Mouse (Mus musculus) hindbrain, embryonic 16.5 days (tissue): ENCODE data around the gene Trpm8. TPM values are rescaled to one million over a fixed set of nuclear protein-coding genes. Genes with fewer than 3 reads are reported as not detected.

Experiments used
- ATAC-seq: fragments of 200-750 bp; cut with Nextera tagmentation; 2 replicates; pipeline ENCODE4 v1.8.0; 2017; ENCODE audit warnings: moderate TSS enrichment, moderate library complexity
- H3K27ac ChIP-seq: fragments of 300-500 bp; sonication (generic); 2 replicates; pipeline ENCODE4 v1.5.1; 2014; ENCODE audit warnings: low read depth, mild to moderate bottlenecking, control low read depth, low read length, moderate library complexity
- H3K27me3 ChIP-seq: fragments of 300-500 bp; sonication (generic); replicated peaks from 2 replicates; pipeline ENCODE4 v1.6.1; 2014; ENCODE audit warnings: low read length; ENCODE audit not compliant: control insufficient read depth, insufficient read depth
- H3K36me3 ChIP-seq: fragments of 300-500 bp; sonication (generic); 2 replicates; pipeline ENCODE4 v1.6.1; 2014; ENCODE audit warnings: mild to moderate bottlenecking, low read length, moderate library complexity, mixed read lengths; ENCODE audit not compliant: control insufficient read depth, insufficient read depth
- H3K4me1 ChIP-seq: fragments of 300-500 bp; sonication (generic); 2 replicates; pipeline ENCODE4 v1.6.1; 2014; ENCODE audit warnings: low read depth, low read length; ENCODE audit not compliant: control insufficient read depth, insufficient read depth
- H3K4me2 ChIP-seq: fragments of 300-500 bp; sonication (generic); 2 replicates; pipeline ENCODE4 v1.6.1; 2014; ENCODE audit warnings: mild to moderate bottlenecking, low read length, control low read depth, moderate library complexity
- H3K4me3 ChIP-seq: fragments of 300-500 bp; sonication (generic); 2 replicates; pipeline ENCODE4 v1.5.1; 2014; ENCODE audit warnings: mild to moderate bottlenecking, low read length, control low read depth, moderate library complexity
- H3K9ac ChIP-seq: fragments of 300-500 bp; sonication (generic); 2 replicates; pipeline ENCODE4 v1.6.1; 2014; ENCODE audit warnings: low read depth, mild to moderate bottlenecking, control low read depth, low read length, moderate library complexity
- H3K9me3 ChIP-seq: fragments of 300-500 bp; sonication (generic); 2 replicates; pipeline ENCODE4 v1.6.1; 2014; ENCODE audit warnings: mild to moderate bottlenecking, low read length, moderate library complexity; ENCODE audit not compliant: control insufficient read depth
- WGBS: fragments of 180-500 bp; shearing (Covaris S2); extraction: QIAGEN DNeasy Blood & Tissue Kit; methylation state at CpG from one replicate; pipeline ENCODE4 v1.1.7; 2014; 5-methylcytosine and 5-hydroxymethylcytosine counted together
- polyA plus RNA-seq: library from polyadenylated mRNA; unstranded; fragments of >200 nt; fragmentation: Nextera tagmentation; extraction: Ambion mirVana; gene quantifications from 2 replicates; pipeline ENCODE4 v1.2.1, GENCODE M21; 2015

The Trpm8 gene
- polyA plus RNA-seq, 1 experiment from 2014 or later = 0.10 TPM

GRCm38 (mm10) chr1:88412013-88412412, 134.6 kb downstream of the Trpm8 start:
- Histone ChIP-seq H3K27ac (no peak overlapping the region), H3K27me3 (no peaks in the 10 kb centered on the region), H3K36me3 (no peaks in the 10 kb centered on the region), H3K9ac (no peak overlapping the region), H3K4me1 (peaks cover 3% of the 10 kb centered on the region), H3K4me3 (no peak overlapping the region), H3K4me2 (no peak overlapping the region), H3K9me3 (no peaks in the 10 kb centered on the region)
- WGBS = 38% methylated on average over 5 of the region's 5 CpGs
- ATAC-seq = no peak

GRCm38 (mm10) chr1:88418943-88419342, 141.5 kb downstream of the Trpm8 start:
- Histone ChIP-seq H3K27ac (no peak overlapping the region), H3K27me3 (no peaks in the 10 kb centered on the region), H3K9me3 (no peaks in the 10 kb centered on the region), H3K4me2 (no peak overlapping the region), H3K4me1 (no peaks in the 10 kb centered on the region), H3K9ac (no peak overlapping the region), H3K36me3 (no peaks in the 10 kb centered on the region), H3K4me3 (no peak overlapping the region)
- WGBS = 95% methylated on average over 2 of the region's 2 CpGs
- no peak for ATAC-seq

GRCm38 (mm10) chr1:88422045-88422444, 144.6 kb downstream of the Trpm8 start:
- Histone ChIP-seq H3K4me2 (no peak overlapping the region), H3K36me3 (no peaks in the 10 kb centered on the region), H3K9ac (no peak overlapping the region), H3K9me3 (no peaks in the 10 kb centered on the region), H3K4me3 (no peak overlapping the region), H3K4me1 (no peaks in the 10 kb centered on the region), H3K27ac (no peak overlapping the region), H3K27me3 (no peaks in the 10 kb centered on the region)
- 88% methylated on average over 10 of the region's 10 CpGs for WGBS
- no peak for ATAC-seq

GRCm38 (mm10) chr1:88422846-88423395, 145.5 kb downstream of the Trpm8 start:
- WGBS = 73% methylated on average over 7 of the region's 7 CpGs
- no peaks in the 10 kb centered on the region for H3K36me3 ChIP-seq
- H3K27ac ChIP-seq = no peak overlapping the region
- H3K9me3 ChIP-seq = no peaks in the 10 kb centered on the region
- H3K9ac ChIP-seq = no peak overlapping the region
- no peak overlapping the region for H3K4me2 ChIP-seq
- H3K4me3 ChIP-seq = no peak overlapping the region
- H3K4me1 ChIP-seq = no peaks in the 10 kb centered on the region
- ATAC-seq = no peak
- no peaks in the 10 kb centered on the region for H3K27me3 ChIP-seq

- ATAC-seq = peak; percentile 81
- peak overlapping the region; percentile 18; the same call in 1 of the 2 replicates for H3K9ac ChIP-seq
- H3K4me3 ChIP-seq = no peak overlapping the region
- H3K27ac ChIP-seq = no peak overlapping the region
- WGBS = 24% methylated on average over 8 of the region's 8 CpGs
- no peaks in the 10 kb centered on the region for H3K9me3 ChIP-seq
- H3K4me1 ChIP-seq = no peaks in the 10 kb centered on the region
- no peaks in the 10 kb centered on the region for H3K36me3 ChIP-seq
- H3K27me3 ChIP-seq = no peaks in the 10 kb centered on the region
- no peak overlapping the region for H3K4me2 ChIP-seq
Observed at GRCm38 (mm10) chr1:88424602-88425252, 147.3 kb downstream of the Trpm8 start.

GRCm38 (mm10) chr1:88427987-88428741, 150.7 kb downstream of the Trpm8 start:
- H3K27ac ChIP-seq = no peak overlapping the region
- ATAC-seq = no peak
- no peak overlapping the region for H3K4me2 ChIP-seq
- no peak overlapping the region for H3K9ac ChIP-seq
- 71% methylated on average over 11 of the region's 11 CpGs for WGBS
- no peaks in the 10 kb centered on the region for H3K36me3 ChIP-seq
- H3K9me3 ChIP-seq = no peaks in the 10 kb centered on the region
- no peaks in the 10 kb centered on the region for H3K4me1 ChIP-seq
- no peak overlapping the region for H3K4me3 ChIP-seq
- no peaks in the 10 kb centered on the region for H3K27me3 ChIP-seq

GRCm38 (mm10) chr1:88429413-88429812, 152.0 kb downstream of the Trpm8 start:
- 44% methylated on average over 1 of the region's 1 CpGs for WGBS
- no peaks in the 10 kb centered on the region for H3K36me3 ChIP-seq
- no peaks in the 10 kb centered on the region for H3K9me3 ChIP-seq
- no peak overlapping the region for H3K27ac ChIP-seq
- H3K9ac ChIP-seq = no peak overlapping the region
- H3K4me2 ChIP-seq = no peak overlapping the region
- H3K4me3 ChIP-seq = no peak overlapping the region
- no peaks in the 10 kb centered on the region for H3K4me1 ChIP-seq
- ATAC-seq = peak; percentile 67
- H3K27me3 ChIP-seq = no peaks in the 10 kb centered on the region

GRCm38 (mm10) chr1:88431262-88431661, 153.8 kb downstream of the Trpm8 start:
- no peak overlapping the region for H3K4me2 ChIP-seq
- no peak for ATAC-seq
- 81% methylated on average over 4 of the region's 4 CpGs for WGBS

GRCm38 (mm10) chr1:88432601-88433000, 155.1 kb downstream of the Trpm8 start:
- no peaks in the 10 kb centered on the region for H3K4me1 ChIP-seq
- no peak for ATAC-seq
- no peak overlapping the region for H3K27ac ChIP-seq
- no peaks in the 10 kb centered on the region for H3K36me3 ChIP-seq
- H3K27me3 ChIP-seq = no peaks in the 10 kb centered on the region
- H3K4me3 ChIP-seq = no peak overlapping the region
- no peaks in the 10 kb centered on the region for H3K9me3 ChIP-seq
- H3K4me2 ChIP-seq = no peak overlapping the region
- 50% methylated on average over 3 of the region's 3 CpGs for WGBS
- H3K9ac ChIP-seq = no peak overlapping the region

More at GRCm38 (mm10) chr1:88431262-88431661, 153.8 kb downstream of the Trpm8 start:
- Histone ChIP-seq H3K36me3 (no peaks in the 10 kb centered on the region), H3K9me3 (no peaks in the 10 kb centered on the region), H3K27ac (no peak overlapping the region), H3K9ac (no peak overlapping the region), H3K4me3 (no peak overlapping the region), H3K4me1 (no peaks in the 10 kb centered on the region), H3K27me3 (no peaks in the 10 kb centered on the region)
